Mouse (Mus musculus): Measurements from ENCODE around the gene Gstt4. TPM values are rescaled to one million over a fixed set of nuclear protein-coding genes. Genes with fewer than 3 reads are reported as not detected.
"Not testable (repeated sequence)": the region's sequence is repeated elsewhere in the genome, so short reads cannot be mapped to it uniquely, and the experiment has no call there.

Gstt4 gene
- polyA plus RNA-seq (2016; fragmentation: Nextera tagmentation; extraction: Ambion mirVana), result not detected in 2 replicates

DNA sequence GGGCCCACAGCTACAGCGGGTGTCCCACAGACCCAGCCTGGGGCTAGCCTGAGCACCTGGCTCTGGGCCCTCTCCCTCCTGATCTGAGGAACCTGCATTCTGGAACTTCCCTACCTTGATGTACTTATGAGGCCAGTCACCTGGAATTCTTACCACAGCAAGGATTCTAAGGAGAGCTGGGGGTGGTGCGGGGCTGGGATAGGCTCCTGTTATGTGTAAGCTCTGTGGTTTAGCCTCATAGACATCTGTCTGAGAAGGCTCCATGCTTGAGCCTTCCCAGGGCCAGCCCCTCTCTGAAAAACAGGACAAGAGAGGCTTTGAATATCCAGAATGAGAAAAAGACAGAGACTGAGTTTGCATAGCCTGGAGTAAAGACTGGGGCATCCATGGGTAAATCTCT is at the start of gene Gstt4:
TSS of gene Gstt4 (minus strand) at position 101 of the 400 bp plus-strand sequence.
- Histone ChIP-seq H3K4me3 (no peak within 1 kb of the TSS), H3K4me2 (replicated peaks) (no peak within 1 kb of the TSS), H3K36me3 (no peaks in the 10 kb centered on the region), H3K9me3 (no peaks in the 10 kb centered on the region), H3K27ac (no peak within 1 kb of the TSS), H3K4me1 (no peaks in the 10 kb centered on the region), H3K9ac (no peak within 1 kb of the TSS), H3K27me3 (0 out of 2 replicates have a peak, but pooled peaks cover under 1% of the 10 kb centered on the region)
- WGBS, result 88% methylated on average over 2 of the region's 2 CpGs
- ATAC-seq (ENCODE audit: insufficient number of reproducible peaks, insufficient read depth, low FRiP score, low TSS enrichment), result no peak

DNA sequence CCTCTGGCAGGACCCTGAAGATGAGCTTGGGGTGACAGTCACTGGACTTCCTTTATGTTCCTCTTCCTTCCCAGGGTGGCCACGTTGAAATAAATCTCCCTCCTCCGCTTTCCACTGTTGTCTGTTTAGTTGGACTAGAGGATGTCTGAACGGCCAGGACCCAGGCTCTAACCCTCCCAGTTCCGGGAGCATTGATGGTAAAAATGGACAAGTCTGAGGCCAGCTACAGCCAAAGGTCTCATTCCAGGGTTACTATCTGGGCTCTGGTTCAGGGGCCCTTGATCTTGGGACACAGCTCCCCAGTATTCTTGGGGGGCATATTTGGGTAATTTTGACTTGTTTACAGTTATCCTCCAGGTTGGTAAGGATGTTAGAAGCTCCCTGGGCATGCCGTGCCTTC is 39.2 kb upstream of the Gstt4 start:
- Histone ChIP-seq H3K27ac (no peak overlapping the region), H3K27me3 (no peaks in the 10 kb centered on the region), H3K4me1 (peaks cover 17% of the 10 kb centered on the region), H3K4me3 (no peak overlapping the region), H3K9ac (no peak overlapping the region), H3K9me3 (no peaks in the 10 kb centered on the region), H3K4me2 (replicated peaks) (no peak overlapping the region), H3K36me3 (peaks cover 18% of the 10 kb centered on the region)
- ATAC-seq (ENCODE audit: insufficient number of reproducible peaks, insufficient read depth, low FRiP score, low TSS enrichment), result no peak
- 68% methylated on average over 5 of the region's 5 CpGs for WGBS

DNA sequence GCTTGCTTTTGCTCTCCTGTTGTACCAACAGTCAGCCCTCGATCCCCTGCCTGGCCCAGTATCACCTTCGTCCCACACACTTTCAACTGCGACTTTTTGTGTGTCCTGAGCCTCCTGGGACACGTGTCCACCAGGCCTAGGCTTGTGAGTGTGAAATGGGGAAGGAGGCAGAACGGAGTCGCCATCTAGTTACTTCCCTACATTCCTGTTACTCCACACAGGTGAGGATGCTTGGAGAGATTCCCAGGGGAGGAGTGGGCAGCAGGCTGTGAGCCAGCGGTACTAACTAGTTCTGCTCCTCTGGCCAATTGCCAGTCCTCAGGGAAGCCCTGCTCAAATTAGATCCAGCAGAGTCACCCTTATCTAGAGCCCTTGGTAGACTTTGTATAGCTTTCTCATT is 38.4 kb upstream of the Gstt4 start:
- H3K9me3 ChIP-seq, result no peaks in the 10 kb centered on the region
- no peak for ATAC-seq (ENCODE audit: insufficient number of reproducible peaks, insufficient read depth, low FRiP score, low TSS enrichment)
- peak overlapping the region; percentile 82; the same call in 1 of the 2 replicates for H3K4me2 ChIP-seq (replicated peaks)
- H3K36me3 ChIP-seq, result peaks cover 18% of the 10 kb centered on the region
- no peak overlapping the region; the same call in 1 of the 2 replicates for H3K9ac ChIP-seq
- H3K27ac ChIP-seq, result peak overlapping the region; percentile 96
- H3K27me3 ChIP-seq, result no peaks in the 10 kb centered on the region
- WGBS, result 34% methylated on average over 7 of the region's 7 CpGs
- peaks cover 17% of the 10 kb centered on the region for H3K4me1 ChIP-seq
- H3K4me3 ChIP-seq, result no peak overlapping the region

DNA sequence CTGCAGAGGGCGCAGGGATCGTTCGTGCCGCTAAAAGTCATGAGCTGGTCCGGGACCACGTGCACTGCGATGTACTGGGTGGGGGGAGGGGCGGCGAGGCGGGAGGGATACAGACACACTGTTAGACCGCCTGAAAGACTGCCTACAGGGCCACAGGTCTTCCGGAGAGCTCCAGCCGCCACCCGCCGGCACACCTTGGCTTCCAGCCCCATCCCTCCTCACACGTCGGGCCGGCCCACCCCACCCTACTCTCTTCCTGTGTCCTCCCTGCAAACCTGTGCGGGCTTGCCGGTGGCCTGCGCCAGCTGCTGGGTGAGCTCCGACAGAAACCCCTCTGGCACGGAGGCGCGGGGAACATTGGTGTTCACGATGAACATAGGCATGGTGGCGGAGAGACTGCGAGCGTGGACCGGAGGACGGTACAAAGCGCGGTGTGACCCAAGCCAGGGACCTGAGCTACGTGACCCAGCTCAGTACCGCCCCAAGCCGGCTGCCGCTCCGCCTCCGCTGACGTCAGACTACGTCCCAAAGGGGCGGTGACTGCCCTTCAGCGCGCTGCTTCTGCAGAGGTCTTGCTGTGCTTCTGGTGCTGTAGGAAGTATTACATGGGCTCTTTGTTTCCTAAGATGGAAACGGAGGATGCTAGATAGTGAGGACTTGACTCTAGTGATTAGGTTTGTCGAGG is 37.6 kb upstream of the Gstt4 start, which contains the start of gene Mif:
TSS of gene Mif (minus strand) at position 455 of the 685 bp plus-strand sequence.
- not testable (repeated sequence) for H3K27me3 ChIP-seq, H3K9me3 ChIP-seq
- H3K9ac ChIP-seq, result peak within 1 kb of the TSS; percentile 89
- peak within 1 kb of the TSS; percentile 96 for H3K27ac ChIP-seq
- H3K36me3 ChIP-seq, result peaks cover 18% of the 10 kb centered on the region
- WGBS, result under 1% methylated on average over 46 of the region's 46 CpGs
- ATAC-seq (ENCODE audit: insufficient number of reproducible peaks, insufficient read depth, low FRiP score, low TSS enrichment), result peak; percentile 96
- peaks cover 17% of the 10 kb centered on the region for H3K4me1 ChIP-seq
- peak within 1 kb of the TSS; percentile 82 for H3K4me2 ChIP-seq (replicated peaks)
- H3K4me3 ChIP-seq, result peak within 1 kb of the TSS; percentile 76

GRCm38 (mm10) chr10:75859107-75859746 is 36.9 kb upstream of the Gstt4 start:
- 2% methylated on average over 27 of the region's 27 CpGs for WGBS

DNA sequence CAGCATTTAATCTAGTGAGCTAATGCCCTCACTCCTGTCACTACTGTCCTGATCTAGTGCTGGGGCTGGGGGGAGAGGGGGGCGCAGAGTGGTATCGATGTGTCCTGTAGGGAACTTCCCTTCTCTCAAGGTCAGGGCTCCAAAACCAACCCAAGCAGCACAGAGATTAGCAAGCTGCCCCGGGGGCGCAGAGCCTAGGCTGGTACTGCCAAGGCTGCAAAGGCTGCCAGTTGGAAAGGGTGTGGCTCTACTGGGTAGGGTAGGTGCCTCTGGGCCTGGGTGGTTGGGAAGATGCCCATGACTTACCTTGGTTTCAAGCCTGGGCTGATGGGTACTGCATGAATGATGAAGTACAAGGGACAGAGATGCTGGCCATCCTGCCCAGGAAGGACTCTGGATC is 35.3 kb upstream of the Gstt4 start:
- Histone ChIP-seq H3K9ac (no peak overlapping the region), H3K27me3 (no peaks in the 10 kb centered on the region), H3K36me3 (peaks cover 18% of the 10 kb centered on the region), H3K9me3 (no peaks in the 10 kb centered on the region), H3K4me1 (peaks cover 17% of the 10 kb centered on the region), H3K4me3 (no peak overlapping the region), H3K27ac (no peak overlapping the region), H3K4me2 (replicated peaks) (no peak overlapping the region)
- WGBS, result 95% methylated on average over 4 of the region's 4 CpGs
- no peak for ATAC-seq (ENCODE audit: insufficient number of reproducible peaks, insufficient read depth, low FRiP score, low TSS enrichment)

More at GRCm38 (mm10) chr10:75859107-75859746, 36.9 kb upstream of the Gstt4 start:
- H3K36me3 ChIP-seq, result peaks cover 18% of the 10 kb centered on the region
- H3K27me3 ChIP-seq, result no peaks in the 10 kb centered on the region
- peak overlapping the region; percentile 76 for H3K4me3 ChIP-seq
- peak; percentile 67 for ATAC-seq (ENCODE audit: insufficient number of reproducible peaks, insufficient read depth, low FRiP score, low TSS enrichment)
- peaks cover 17% of the 10 kb centered on the region for H3K4me1 ChIP-seq
- H3K27ac ChIP-seq, result peak overlapping the region; percentile 96
- no peaks in the 10 kb centered on the region for H3K9me3 ChIP-seq
- peak overlapping the region; percentile 82 for H3K4me2 ChIP-seq (replicated peaks)
- peak overlapping the region; percentile 89 for H3K9ac ChIP-seq

DNA sequence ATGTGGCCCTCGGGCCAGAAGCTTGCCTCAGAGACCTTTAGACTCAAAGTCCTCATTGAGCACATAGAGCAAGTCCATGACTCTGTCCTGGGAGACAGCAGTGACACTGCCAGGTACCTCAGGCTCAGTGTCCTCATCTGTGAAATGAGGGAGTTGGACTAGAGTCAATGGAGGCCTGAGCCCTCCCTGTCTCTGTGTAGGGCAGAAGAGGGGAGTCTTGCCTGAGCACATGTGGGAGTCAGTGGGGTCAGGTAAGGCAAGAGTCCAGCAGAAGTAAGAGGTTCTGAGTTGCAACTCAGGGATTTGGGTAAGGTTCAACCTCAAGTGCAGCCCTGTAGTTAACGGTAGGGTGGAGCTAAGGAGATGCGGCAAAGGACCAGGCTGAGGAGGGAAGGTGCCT is 34.6 kb upstream of the Gstt4 start:
- no peak overlapping the region for H3K4me3 ChIP-seq
- H3K9ac ChIP-seq, result no peak overlapping the region
- peaks cover 17% of the 10 kb centered on the region for H3K4me1 ChIP-seq
- no peak for ATAC-seq (ENCODE audit: insufficient number of reproducible peaks, insufficient read depth, low FRiP score, low TSS enrichment)
- no peaks in the 10 kb centered on the region for H3K27me3 ChIP-seq
- peaks cover 18% of the 10 kb centered on the region for H3K36me3 ChIP-seq
- H3K4me2 ChIP-seq (replicated peaks), result no peak overlapping the region
- WGBS, result 78% methylated on average over 3 of the region's 3 CpGs
- H3K9me3 ChIP-seq, result no peaks in the 10 kb centered on the region
- H3K27ac ChIP-seq, result no peak overlapping the region

- no peak overlapping the region for H3K4me3 ChIP-seq
- H3K4me2 ChIP-seq (replicated peaks), result no peak overlapping the region
- no peak overlapping the region for H3K9ac ChIP-seq
- H3K9me3 ChIP-seq, result no peaks in the 10 kb centered on the region
- H3K27ac ChIP-seq, result no peak overlapping the region
- no peaks in the 10 kb centered on the region for H3K27me3 ChIP-seq
- 73% methylated on average over 11 of the region's 11 CpGs for WGBS
- ATAC-seq (ENCODE audit: insufficient number of reproducible peaks, insufficient read depth, low FRiP score, low TSS enrichment), result no peak
- H3K4me1 ChIP-seq, result peaks cover 23% of the 10 kb centered on the region
- H3K36me3 ChIP-seq, result peaks cover 18% of the 10 kb centered on the region
Measured at GRCm38 (mm10) chr10:75856155-75856907, 34.0 kb upstream of the Gstt4 start.

- Histone ChIP-seq H3K9ac (no peak overlapping the region), H3K27me3 (no peaks in the 10 kb centered on the region), H3K9me3 (no peaks in the 10 kb centered on the region), H3K36me3 (peaks cover 18% of the 10 kb centered on the region), H3K4me1 (peaks cover 21% of the 10 kb centered on the region), H3K27ac (no peak overlapping the region), H3K4me2 (replicated peaks) (no peak overlapping the region), H3K4me3 (no peak overlapping the region)
- 86% methylated on average over 15 of the region's 15 CpGs for WGBS
- no peak for ATAC-seq (ENCODE audit: insufficient number of reproducible peaks, insufficient read depth, low FRiP score, low TSS enrichment)
Measured at GRCm38 (mm10) chr10:75855416-75855981, 33.2 kb upstream of the Gstt4 start.

DNA sequence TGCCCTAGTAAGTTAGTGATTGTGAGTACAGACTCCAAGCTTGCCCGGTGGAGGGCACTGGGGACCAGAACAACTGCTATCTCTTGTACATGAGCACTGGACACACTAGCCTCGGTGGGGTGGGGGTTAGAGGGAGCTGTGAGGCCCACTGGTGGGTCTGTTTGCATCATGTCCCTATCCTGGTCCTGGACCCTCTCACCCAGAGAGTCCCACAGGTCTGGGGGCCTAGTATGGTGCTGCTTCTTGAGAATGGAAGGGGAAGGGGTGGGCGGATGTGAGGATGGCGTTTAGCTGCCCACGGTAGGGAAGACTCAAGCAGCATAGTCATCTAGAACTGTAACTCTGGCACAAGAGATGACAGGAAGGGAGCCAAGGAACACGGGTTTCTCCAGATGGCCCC is 32.4 kb upstream of the Gstt4 start:
- Histone ChIP-seq H3K27ac (no peak overlapping the region), H3K4me3 (no peak overlapping the region), H3K9me3 (no peaks in the 10 kb centered on the region), H3K4me1 (peaks cover 20% of the 10 kb centered on the region), H3K27me3 (no peaks in the 10 kb centered on the region), H3K9ac (no peak overlapping the region), H3K36me3 (peaks cover 18% of the 10 kb centered on the region), H3K4me2 (replicated peaks) (no peak overlapping the region)
- 84% methylated on average over 6 of the region's 6 CpGs for WGBS
- no peak for ATAC-seq (ENCODE audit: insufficient number of reproducible peaks, insufficient read depth, low FRiP score, low TSS enrichment)

DNA sequence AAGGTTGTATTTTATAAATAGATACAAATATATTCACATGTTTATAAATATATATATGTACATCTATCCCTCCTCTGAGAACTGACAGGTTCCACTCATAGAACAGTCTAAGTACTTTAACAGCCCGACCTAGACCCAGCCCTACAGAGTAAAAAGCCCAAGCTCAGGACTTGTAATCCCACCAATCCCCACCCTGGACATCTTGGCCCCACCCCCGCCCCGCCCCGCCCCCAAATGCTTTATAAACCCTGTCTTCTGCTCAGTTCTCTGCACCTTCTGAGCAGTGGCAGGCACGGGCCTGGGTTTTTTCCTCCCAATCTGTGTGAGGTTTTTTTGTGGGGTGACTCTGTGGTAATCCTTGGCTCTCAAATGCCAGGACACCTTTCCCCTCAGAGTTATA is 31.8 kb upstream of the Gstt4 start:
- H3K9me3 ChIP-seq, result no peaks in the 10 kb centered on the region
- 52% methylated on average over 5 of the region's 5 CpGs for WGBS
- ATAC-seq (ENCODE audit: insufficient number of reproducible peaks, insufficient read depth, low FRiP score, low TSS enrichment), result no peak
- no peaks in the 10 kb centered on the region for H3K27me3 ChIP-seq
- no peak overlapping the region for H3K4me2 ChIP-seq (replicated peaks)
- H3K36me3 ChIP-seq, result peaks cover 18% of the 10 kb centered on the region
- H3K9ac ChIP-seq, result no peak overlapping the region
- peaks cover 19% of the 10 kb centered on the region for H3K4me1 ChIP-seq
- H3K4me3 ChIP-seq, result no peak overlapping the region
- H3K27ac ChIP-seq, result no peak overlapping the region

Measured in embryonic facial prominence, embryonic 12.5 days (tissue).